Mouse (Mus musculus): ENCODE measurements around the gene Gdf2.

DNA sequence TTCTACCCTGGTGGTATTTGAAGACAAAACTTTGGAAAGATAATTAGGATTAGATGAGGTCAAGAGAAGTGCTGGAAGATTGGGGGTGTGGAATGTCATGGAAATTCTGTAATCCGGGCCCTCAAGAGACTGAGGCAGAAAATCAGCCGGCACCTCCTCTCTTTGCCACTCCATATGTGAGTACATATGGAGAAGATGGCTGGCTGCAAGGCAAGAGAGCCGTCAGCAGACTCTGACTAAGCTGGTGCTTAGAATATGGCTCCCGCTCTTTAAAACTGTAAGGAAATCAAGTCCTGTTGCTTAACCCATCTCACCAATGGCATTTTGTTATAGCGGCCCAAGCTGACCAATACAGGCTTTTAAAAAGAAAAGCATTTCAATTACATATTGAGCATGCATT is 45.1 kb upstream of the Gdf2 start:
- TF ChIP-seq CTCF (IDR thresholded peaks at IDR 0.05) (no peak), EP300 (IDR thresholded peaks at IDR 0.05) (no peak)
